Mouse (Mus musculus): ENCODE results near the gene Rp2.

The Rp2 gene

GRCm38 (mm10) chrX:20425140-20425838, 61.0 kb downstream of the Rp2 start, which contains the start of gene Jade3:
Gene Jade3, plus strand, starts transcription at chrX:20425688.
- peak; percentile 95 for DNase-seq (ENCODE audit: low read depth, low spot score)

DNA sequence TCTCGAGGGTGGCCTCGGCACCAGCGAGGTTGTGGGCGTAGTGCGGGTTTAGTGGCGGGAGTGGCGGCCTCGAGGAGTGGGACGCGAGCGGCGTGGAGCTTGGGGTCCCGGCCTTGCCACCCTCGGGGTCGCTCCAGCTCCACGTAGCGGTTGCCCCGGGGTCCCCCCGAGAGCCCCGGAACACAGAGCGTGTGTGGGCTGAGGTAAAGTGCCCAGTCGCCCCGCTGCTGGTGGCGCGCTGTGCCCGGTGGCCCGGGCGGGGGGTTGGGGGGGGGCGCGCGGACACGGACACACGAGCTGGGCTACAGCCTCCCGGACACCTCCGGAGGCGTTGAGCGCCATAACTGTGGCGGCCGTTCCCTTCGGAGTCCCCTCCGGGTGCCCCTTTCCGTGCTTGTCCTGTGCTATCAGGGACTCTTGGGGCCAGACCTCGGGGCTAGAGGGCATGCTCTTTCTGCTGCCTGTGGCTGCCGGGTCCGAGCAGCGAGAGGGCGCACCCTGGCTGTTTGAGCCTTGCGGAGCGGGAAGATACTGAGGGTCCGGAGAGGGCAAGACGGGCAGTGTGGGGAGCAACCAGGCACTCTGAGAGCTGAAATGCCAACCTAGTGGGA, 61.7 kb downstream of the Rp2 start:
- DNase-seq (ENCODE audit: low read depth, low spot score) = peak; percentile 41

Measured in ZHBTc4 (cell line).